Mouse (Mus musculus): ENCODE measurements around the gene Rgs16.

DNA sequence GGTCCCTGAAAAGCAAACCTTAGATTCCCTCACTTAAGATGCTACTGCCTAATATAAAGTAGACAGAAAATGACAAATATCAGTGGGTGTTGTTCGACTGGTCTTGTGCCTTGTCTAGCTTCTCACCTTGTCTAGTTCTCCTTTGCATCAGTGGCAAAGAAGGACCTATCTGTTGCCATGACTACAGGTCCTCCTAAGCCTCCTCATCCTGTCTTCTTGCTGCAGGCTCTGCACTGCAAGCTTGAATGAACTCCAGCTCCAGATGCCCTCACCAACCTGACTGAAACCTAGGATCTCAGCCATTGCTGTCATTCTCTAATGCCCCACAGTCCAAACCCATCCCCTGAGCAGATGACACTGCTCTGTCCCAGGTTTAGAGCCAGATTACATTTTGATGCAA is 22.2 kb upstream of the Rgs16 start:
- TF ChIP-seq CTCF (IDR thresholded peaks at IDR 0.05; ENCODE audit: low read depth, low read length) = no peak
- no peak for TF ChIP-seq GATA1 (IDR thresholded peaks at IDR 0.05; ENCODE audit: borderline replicate concordance, low read length)
- TF ChIP-seq GATA2 (IDR thresholded peaks at IDR 0.05; ENCODE audit: borderline replicate concordance, low read depth, low read length) = no peak

Data from G1E (cell line).